Mouse (Mus musculus) liver, embryonic 14.5 days (tissue): Measurements from ENCODE around the gene Lclat1.

Experiments used
- CTCF ChIP-seq: IDR thresholded peaks from 2 replicates; pipeline ENCODE4 v1.5.1; 2016; ENCODE audit warnings: antibody characterized with exemption, low read depth, control low read depth
- EP300 ChIP-seq: IDR thresholded peaks from 2 replicates; pipeline ENCODE4 v1.6.1; 2016; ENCODE audit warnings: antibody characterized with exemption, low read depth

- TF ChIP-seq CTCF = no peak
- TF ChIP-seq EP300 = no peak
These were observed 12.2 kb upstream of the Lclat1 start for GRCm38 (mm10) chr17:73095585-73095984.
